Comparison of ENCODE assay signal across 18 mouse cellular contexts in genomic region chr14:76568548-76568947, GRCm38 (mm10). TPM values are rescaled to one million over a fixed set of nuclear protein-coding genes. Genes with fewer than 3 reads are reported as not detected.
DNase-seq lines count a peak whose midpoint lies in the region; ATAC-seq lines count a peak whose summit lies in the region.
"Had no signal": no experiment of that assay in that cellular context is flagged by ENCODE, and none has a peak within 500 bp of the region (broad histone marks: within the 10 kb centered on the region; RNA-seq: fewer than 3 reads in every experiment).

No protein-coding gene starts in this region.

- 0 out of 2 replicates have a peak, but pooled peaks cover 15% of the 10 kb centered on the region for H3K4me1 ChIP-seq in kidney, embryonic 14.5 days (ENCODE audit: control insufficient read depth, insufficient read depth, low read length)
- peaks cover 36% of the 10 kb centered on the region for H3K4me1 ChIP-seq in embryonic facial prominence, embryonic 10.5 days
- peaks cover 29% of the 10 kb centered on the region for H3K4me1 ChIP-seq in limb, embryonic 13.5 days
- peaks cover 27% of the 10 kb centered on the region for H3K4me1 ChIP-seq in liver, embryonic 16.5 days (ENCODE audit: control insufficient read depth, low read depth, low read length)
- H3K4me1 ChIP-seq in hindbrain, embryonic 14.5 days (replicated peaks; ENCODE audit: control insufficient read depth, insufficient read depth, low read length): no peaks in the 10 kb centered on the region
- H3K4me1 ChIP-seq: forebrain, embryonic 10.5 days; hindbrain, embryonic 13.5 days; neural tube, embryonic 13.5 days had no signal

- 77% methylated on average over 9 of the region's 9 CpGs for WGBS in kidney, embryonic 14.5 days
- WGBS in embryonic facial prominence, embryonic 10.5 days: 75% methylated on average over 9 of the region's 9 CpGs
- 59% methylated on average over 9 of the region's 9 CpGs for WGBS in limb, embryonic 13.5 days
- 30% methylated on average over 9 of the region's 9 CpGs for WGBS in liver, embryonic 16.5 days (ENCODE audit: insufficient replicate concordance)
- WGBS in hindbrain, embryonic 14.5 days: 85% methylated on average over 9 of the region's 9 CpGs

- H3K27me3 ChIP-seq in kidney, embryonic 14.5 days (ENCODE audit: control insufficient read depth, insufficient read depth, low read length): no peaks in the 10 kb centered on the region
- no peaks in the 10 kb centered on the region for H3K27me3 ChIP-seq in embryonic facial prominence, embryonic 10.5 days (replicated peaks; ENCODE audit: low read depth, poor library complexity, severe bottlenecking)
- no peaks in the 10 kb centered on the region for H3K27me3 ChIP-seq in limb, embryonic 13.5 days
- H3K27me3 ChIP-seq in liver, embryonic 16.5 days (ENCODE audit: control insufficient read depth, insufficient read depth, low read depth, low read length): no peaks in the 10 kb centered on the region
- H3K27me3 ChIP-seq in hindbrain, embryonic 14.5 days (ENCODE audit: control insufficient read depth, insufficient read depth, low read length): no peaks in the 10 kb centered on the region
- H3K27me3 ChIP-seq: hindbrain, embryonic 13.5 days; intestine, embryonic 15.5 days; neural tube, embryonic 13.5 days had no signal

- H3K9ac ChIP-seq in kidney, embryonic 14.5 days (ENCODE audit: low read depth, low read length): no peak overlapping the region
- no peak overlapping the region for H3K9ac ChIP-seq in limb, embryonic 13.5 days
- peak overlapping the region; percentile 54 for H3K9ac ChIP-seq in liver, embryonic 16.5 days (ENCODE audit: low read depth, low read length)
- no peak overlapping the region for H3K9ac ChIP-seq in hindbrain, embryonic 14.5 days
- H3K9ac ChIP-seq: hindbrain, embryonic 13.5 days; intestine, embryonic 15.5 days; neural tube, embryonic 13.5 days had no signal

- no peak overlapping the region for H3K4me3 ChIP-seq in kidney, embryonic 14.5 days (ENCODE audit: low read length)
- no peak overlapping the region for H3K4me3 ChIP-seq in embryonic facial prominence, embryonic 10.5 days
- no peak overlapping the region for H3K4me3 ChIP-seq in limb, embryonic 13.5 days
- peak overlapping the region; percentile 26; the same call in 1 of the 2 replicates for H3K4me3 ChIP-seq in liver, embryonic 16.5 days (ENCODE audit: low read depth, low read length)
- H3K4me3 ChIP-seq in hindbrain, embryonic 14.5 days (replicated peaks; ENCODE audit: low read length): no peak overlapping the region
- H3K4me3 ChIP-seq: forebrain, embryonic 10.5 days; hindbrain, embryonic 13.5 days; intestine, embryonic 15.5 days; midbrain, embryonic 10.5 days; neural tube, embryonic 13.5 days had no signal

- 0 out of 2 replicates have a peak overlapping the region, but pooled peaks have one; percentile 77 for H3K27ac ChIP-seq in kidney, embryonic 14.5 days (ENCODE audit: low read depth, low read length)
- H3K27ac ChIP-seq in embryonic facial prominence, embryonic 10.5 days (replicated peaks): peak overlapping the region; percentile 65
- peak overlapping the region; percentile 81; the same call in 1 of the 2 replicates for H3K27ac ChIP-seq in limb, embryonic 13.5 days
- H3K27ac ChIP-seq in liver, embryonic 16.5 days (ENCODE audit: low read length): peak overlapping the region; percentile 86
- H3K27ac ChIP-seq in hindbrain, embryonic 14.5 days: no peak overlapping the region
- H3K27ac ChIP-seq: forebrain, embryonic 10.5 days; hindbrain, embryonic 13.5 days; midbrain, embryonic 10.5 days; neural tube, embryonic 13.5 days had no signal

- H3K4me2 ChIP-seq in kidney, embryonic 14.5 days (replicated peaks; ENCODE audit: low read depth, low read length): no peak overlapping the region
- H3K4me2 ChIP-seq in limb, embryonic 13.5 days (replicated peaks): no peak overlapping the region
- peak overlapping the region; percentile 59 for H3K4me2 ChIP-seq in liver, embryonic 16.5 days (ENCODE audit: low read depth, low read length)
- no peak overlapping the region for H3K4me2 ChIP-seq in hindbrain, embryonic 14.5 days (replicated peaks)
- H3K4me2 ChIP-seq: hindbrain, embryonic 13.5 days; intestine, embryonic 15.5 days; neural tube, embryonic 13.5 days had no signal

- ATAC-seq in kidney, embryonic 14.5 days (ENCODE audit: low FRiP score, low TSS enrichment): no peak
- ATAC-seq in limb, embryonic 13.5 days (ENCODE audit: low FRiP score, low read depth): no peak
- ATAC-seq in liver, embryonic 16.5 days (ENCODE audit: low read depth): peak; percentile 43; the same call in 1 of the 2 replicates
- no peak for ATAC-seq in hindbrain, embryonic 14.5 days (ENCODE audit: low FRiP score)

- H3K36me3 ChIP-seq in kidney, embryonic 14.5 days (ENCODE audit: control insufficient read depth, insufficient read depth, low read length): no peaks in the 10 kb centered on the region
- H3K36me3 ChIP-seq in embryonic facial prominence, embryonic 10.5 days (replicated peaks): no peaks in the 10 kb centered on the region
- no peaks in the 10 kb centered on the region for H3K36me3 ChIP-seq in limb, embryonic 13.5 days
- no peaks in the 10 kb centered on the region for H3K36me3 ChIP-seq in liver, embryonic 16.5 days (ENCODE audit: control insufficient read depth, insufficient read depth)
- H3K36me3 ChIP-seq in hindbrain, embryonic 14.5 days (replicated peaks; ENCODE audit: control insufficient read depth, insufficient read depth): no peaks in the 10 kb centered on the region
- H3K36me3 ChIP-seq: forebrain, embryonic 10.5 days; hindbrain, embryonic 13.5 days; intestine, embryonic 15.5 days; midbrain, embryonic 10.5 days; neural tube, embryonic 13.5 days had no signal

- no peaks in the 10 kb centered on the region for H3K9me3 ChIP-seq in kidney, embryonic 14.5 days (ENCODE audit: control insufficient read depth, low read length)
- H3K9me3 ChIP-seq in embryonic facial prominence, embryonic 10.5 days: no peaks in the 10 kb centered on the region
- H3K9me3 ChIP-seq in limb, embryonic 13.5 days: no peaks in the 10 kb centered on the region
- H3K9me3 ChIP-seq in liver, embryonic 16.5 days (replicated peaks; ENCODE audit: control insufficient read depth, low read length): no peaks in the 10 kb centered on the region
- H3K9me3 ChIP-seq in hindbrain, embryonic 14.5 days (ENCODE audit: control insufficient read depth, low read length): no peaks in the 10 kb centered on the region
- H3K9me3 ChIP-seq: forebrain, embryonic 10.5 days; hindbrain, embryonic 13.5 days; intestine, embryonic 15.5 days; midbrain, embryonic 10.5 days; neural tube, embryonic 13.5 days had no signal

- DNase-seq in kidney, postnatal 10 days: no peak
- DNase-seq in embryonic facial prominence, embryonic 10.5 days (ENCODE audit: low spot score): no peak
- DNase-seq in left cerebral cortex, adult 11 months (ENCODE audit: low spot score): no peak
- DNase-seq in hindbrain, embryonic 14.5 days (ENCODE audit: low spot score): no peak
- DNase-seq in B cell, adult 2 months: no peak
- DNase-seq: cerebellum, adult 2 months; kidney, postnatal 14 days; layer of hippocampus, adult 9-11 months; lung, postnatal 10 days; thymus, adult 18-20 months had no signal

RNA-seq across cellular contexts. Expression of gene Serp2, which starts 11.9 kb away (rescaled TPM):
- polyA plus RNA-seq in kidney, embryonic 14.5 days (2014; fragmentation: Nextera tagmentation; extraction: Ambion mirVana): 15.2 and 16.2 TPM in 2 replicates
- polyA plus RNA-seq in embryonic facial prominence, embryonic 10.5 days (2016; fragmentation: Nextera tagmentation; extraction: Ambion mirVana): 18.9 and 21.6 TPM in 2 replicates
- polyA plus RNA-seq in limb, embryonic 13.5 days (2015; fragmentation: Nextera tagmentation; extraction: Ambion mirVana): 15.0 and 18.7 TPM in 2 replicates
- polyA plus RNA-seq in liver, embryonic 16.5 days (2015; fragmentation: Nextera tagmentation; extraction: Ambion mirVana): 0.61 and 0.79 TPM in 2 replicates
- 217 and 222 TPM in 2 replicates for polyA plus RNA-seq in hindbrain, embryonic 14.5 days (2014; fragmentation: Nextera tagmentation; extraction: Ambion mirVana)
